Comparison of ENCODE assay signal across 9 mouse cellular contexts in genomic region chr17:83525596-83525995, GRCm38 (mm10). TPM values are rescaled to one million over a fixed set of nuclear protein-coding genes. Genes with fewer than 3 reads are reported as not detected.
DNase-seq lines count a peak whose midpoint lies in the region; ATAC-seq lines count a peak whose summit lies in the region.
"Had no signal": no experiment of that assay in that cellular context is flagged by ENCODE, and none has a peak within 500 bp of the region (broad histone marks: within the 10 kb centered on the region; RNA-seq: fewer than 3 reads in every experiment).

No protein-coding gene starts in this region.

- peaks cover 38% of the 10 kb centered on the region for H3K4me1 ChIP-seq in heart, embryonic 10.5 days
- H3K4me1 ChIP-seq in midbrain, embryonic 12.5 days, result peaks cover 33% of the 10 kb centered on the region
- H3K4me1 ChIP-seq in midbrain, embryonic 15.5 days, result peaks cover 17% of the 10 kb centered on the region
- H3K4me1 ChIP-seq in forebrain, embryonic 16.5 days (replicated peaks; ENCODE audit: control insufficient read depth, insufficient read depth, low read length), result peaks cover 28% of the 10 kb centered on the region
- peaks cover 35% of the 10 kb centered on the region for H3K4me1 ChIP-seq in neural tube, embryonic 13.5 days (replicated peaks)

- peak overlapping the region; percentile 87 for H3K27ac ChIP-seq in heart, embryonic 10.5 days
- H3K27ac ChIP-seq in midbrain, embryonic 12.5 days (replicated peaks), result 0 out of 2 replicates have a peak overlapping the region, but pooled peaks have one; percentile 54
- no peak overlapping the region for H3K27ac ChIP-seq in midbrain, embryonic 15.5 days
- H3K27ac ChIP-seq in forebrain, embryonic 16.5 days (ENCODE audit: low read length), result no peak overlapping the region
- 0 out of 2 replicates have a peak overlapping the region, but pooled peaks have one; percentile 20 for H3K27ac ChIP-seq in neural tube, embryonic 13.5 days (replicated peaks)

- H3K4me2 ChIP-seq in midbrain, embryonic 12.5 days (replicated peaks), result peak overlapping the region; percentile 25; the same call in 1 of the 2 replicates
- no peak overlapping the region for H3K4me2 ChIP-seq in midbrain, embryonic 15.5 days
- 0 out of 2 replicates have a peak overlapping the region, but pooled peaks have one; percentile 16 for H3K4me2 ChIP-seq in forebrain, embryonic 16.5 days (ENCODE audit: low read length)
- peak overlapping the region; percentile 14; the same call in 1 of the 2 replicates for H3K4me2 ChIP-seq in neural tube, embryonic 13.5 days

- peak overlapping the region; percentile 29 for H3K4me3 ChIP-seq in heart, embryonic 10.5 days
- no peak overlapping the region for H3K4me3 ChIP-seq in midbrain, embryonic 12.5 days
- H3K4me3 ChIP-seq in midbrain, embryonic 15.5 days, result no peak overlapping the region
- no peak overlapping the region for H3K4me3 ChIP-seq in forebrain, embryonic 16.5 days (replicated peaks; ENCODE audit: low read length)
- H3K4me3 ChIP-seq in neural tube, embryonic 13.5 days, result no peak overlapping the region

- H3K27me3 ChIP-seq in heart, embryonic 10.5 days (ENCODE audit: insufficient read depth, poor library complexity, severe bottlenecking), result no peaks in the 10 kb centered on the region
- peaks cover 17% of the 10 kb centered on the region for H3K27me3 ChIP-seq in midbrain, embryonic 12.5 days
- no peaks in the 10 kb centered on the region; the same call in 1 of the 2 replicates for H3K27me3 ChIP-seq in midbrain, embryonic 15.5 days (replicated peaks)
- H3K27me3 ChIP-seq in forebrain, embryonic 16.5 days (replicated peaks; ENCODE audit: control insufficient read depth, insufficient read depth, low read length), result no peaks in the 10 kb centered on the region
- H3K27me3 ChIP-seq in neural tube, embryonic 13.5 days, result no peaks in the 10 kb centered on the region; the same call in 1 of the 2 replicates

- 9% methylated on average over 8 of the region's 8 CpGs for WGBS in heart, embryonic 10.5 days
- WGBS in midbrain, embryonic 12.5 days, result 6% methylated on average over 8 of the region's 8 CpGs
- WGBS in midbrain, embryonic 15.5 days, result 6% methylated on average over 8 of the region's 8 CpGs
- 4% methylated on average over 8 of the region's 8 CpGs for WGBS in forebrain, embryonic 16.5 days
- 6% methylated on average over 8 of the region's 8 CpGs for WGBS in neural tube, embryonic 13.5 days

- no peaks in the 10 kb centered on the region for H3K36me3 ChIP-seq in heart, embryonic 10.5 days
- no peaks in the 10 kb centered on the region for H3K36me3 ChIP-seq in midbrain, embryonic 12.5 days
- no peaks in the 10 kb centered on the region for H3K36me3 ChIP-seq in midbrain, embryonic 15.5 days (replicated peaks)
- no peaks in the 10 kb centered on the region for H3K36me3 ChIP-seq in forebrain, embryonic 16.5 days (ENCODE audit: control insufficient read depth, insufficient read depth)
- no peaks in the 10 kb centered on the region for H3K36me3 ChIP-seq in neural tube, embryonic 13.5 days

- no peak for ATAC-seq in midbrain, embryonic 12.5 days (ENCODE audit: low FRiP score, low read depth)
- ATAC-seq in midbrain, embryonic 15.5 days (replicated peaks), result no peak
- ATAC-seq in forebrain, embryonic 16.5 days, result 0 out of 2 replicates have a peak, but pooled peaks have one; percentile 39
- ATAC-seq in neural tube, embryonic 13.5 days (ENCODE audit: low read depth), result no peak

- H3K9ac ChIP-seq in midbrain, embryonic 12.5 days (replicated peaks), result no peak overlapping the region
- no peak overlapping the region for H3K9ac ChIP-seq in midbrain, embryonic 15.5 days
- H3K9ac ChIP-seq in forebrain, embryonic 16.5 days (replicated peaks; ENCODE audit: low read depth, low read length), result no peak overlapping the region; the same call in 1 of the 2 replicates
- H3K9ac ChIP-seq in neural tube, embryonic 13.5 days, result 0 out of 2 replicates have a peak overlapping the region, but pooled peaks have one; percentile 34

- no peak for DNase-seq in heart, embryonic 10.5 days (ENCODE audit: low spot score)
- no peak for DNase-seq in heart, adult 8-10 months (ENCODE audit: low spot score)
- no peak for DNase-seq in layer of hippocampus, postnatal 10 days (ENCODE audit: low spot score in 2 of 2)
- no peak for DNase-seq in frontal cortex, postnatal 10 days (ENCODE audit: low spot score in 2 of 2)
- DNase-seq: gastrocnemius, postnatal 10 days had no signal

- H3K9me3 ChIP-seq in heart, embryonic 10.5 days, result no peaks in the 10 kb centered on the region
- H3K9me3 ChIP-seq in midbrain, embryonic 12.5 days, result no peaks in the 10 kb centered on the region
- H3K9me3 ChIP-seq in midbrain, embryonic 15.5 days, result no peaks in the 10 kb centered on the region
- H3K9me3 ChIP-seq in forebrain, embryonic 16.5 days (ENCODE audit: control insufficient read depth, low read length), result no peaks in the 10 kb centered on the region
- H3K9me3 ChIP-seq in neural tube, embryonic 13.5 days, result no peaks in the 10 kb centered on the region

RNA-seq across cellular contexts. Expression of gene Cox7a2l, which starts 8.5 kb away (rescaled TPM):
- 173 and 177 TPM in 2 replicates for polyA plus RNA-seq in heart, embryonic 10.5 days (2016; fragmentation: Nextera tagmentation; extraction: Ambion mirVana)
- total RNA-seq in heart, adult 8-10 months (2022), result 100 to 1,000 TPM; 306 to 336 (median 326) TPM
- polyA plus RNA-seq in midbrain, embryonic 12.5 days (2016; fragmentation: Nextera tagmentation; extraction: Ambion mirVana), result 150 TPM in 2 replicates
- 172 and 176 TPM in 2 replicates for polyA plus RNA-seq in midbrain, embryonic 15.5 days (2015; fragmentation: Nextera tagmentation; extraction: Ambion mirVana)
- polyA plus RNA-seq in forebrain, embryonic 16.5 days (2015; fragmentation: Nextera tagmentation; extraction: Ambion mirVana), result 179 and 181 TPM in 2 replicates
- 183 and 192 TPM in 2 replicates for polyA plus RNA-seq in neural tube, embryonic 13.5 days (2015; fragmentation: Nextera tagmentation; extraction: Ambion mirVana)
- total RNA-seq in layer of hippocampus, postnatal 10 days (2021), result 100 to 1,000 TPM; 177 to 189 TPM

Comparison
In these comparisons a context has a peak if more than half of its experiments do, and no peak if none do; other contexts are left out.
1. H3K27ac ChIP-seq: peak in heart, embryonic 10.5 days (single experiment), midbrain, embryonic 12.5 days (single experiment) and neural tube, embryonic 13.5 days (single experiment); none in midbrain, embryonic 15.5 days (single experiment) and forebrain, embryonic 16.5 days (single experiment).